Mouse (Mus musculus) stomach, embryonic 14.5 days (tissue): ENCODE measurements around the gene Il1a. TPM values are rescaled to one million over a fixed set of nuclear protein-coding genes. Genes with fewer than 3 reads are reported as not detected.

ENCODE experiments used
- ATAC-seq: fragments of 200-750 bp; cut with Nextera tagmentation; 2 replicates; pipeline ENCODE4 v1.8.0; 2017; ENCODE audit warnings: low read depth, moderate TSS enrichment; ENCODE audit not compliant: insufficient number of reproducible peaks, insufficient read depth, low FRiP score
- H3K27ac ChIP-seq: fragments of 300-500 bp; sonication (generic); 2 replicates; pipeline ENCODE4 v1.5.1; 2014; ENCODE audit warnings: mild to moderate bottlenecking, low read length, moderate library complexity, mixed read lengths
- H3K27me3 ChIP-seq: fragments of 300-500 bp; sonication (generic); 2 replicates; pipeline ENCODE4 v1.6.1; 2014; ENCODE audit warnings: low read length, control low read depth, mixed read lengths; ENCODE audit not compliant: control insufficient read depth, insufficient read depth
- H3K36me3 ChIP-seq: fragments of 300-500 bp; sonication (generic); 2 replicates; pipeline ENCODE4 v1.6.1; 2014; ENCODE audit warnings: mild to moderate bottlenecking, control low read depth, low read length, moderate library complexity, mixed read lengths; ENCODE audit not compliant: control insufficient read depth, insufficient read depth
- H3K4me1 ChIP-seq: fragments of 300-500 bp; sonication (generic); 2 replicates; pipeline ENCODE4 v1.6.1; 2014; ENCODE audit warnings: low read length, control low read depth, mixed read lengths; ENCODE audit not compliant: control insufficient read depth, insufficient read depth
- H3K4me2 ChIP-seq: fragments of 300-500 bp; sonication (generic); replicated peaks from 2 replicates; pipeline ENCODE4 v1.6.1; 2014; ENCODE audit warnings: low read depth, low read length, control low read depth
- H3K4me3 ChIP-seq: fragments of 300-500 bp; sonication (generic); 2 replicates; pipeline ENCODE4 v1.5.1; 2014; ENCODE audit warnings: low read depth, low read length, control low read depth
- H3K9ac ChIP-seq: fragments of 300-500 bp; sonication (generic); replicated peaks from 2 replicates; pipeline ENCODE4 v1.6.1; 2014; ENCODE audit warnings: low read depth, mild to moderate bottlenecking, control low read depth, low read length, moderate library complexity, mixed read lengths
- H3K9me3 ChIP-seq: fragments of 300-500 bp; sonication (generic); 2 replicates; pipeline ENCODE4 v1.6.1; 2016; ENCODE audit warnings: low read depth, low read length, control low read depth; ENCODE audit not compliant: control insufficient read depth
- WGBS: fragments of 180-500 bp; shearing (Covaris S2); extraction: QIAGEN DNeasy Blood & Tissue Kit; methylation state at CpG from one replicate; pipeline ENCODE4 v1.1.7; 2014; 5-methylcytosine and 5-hydroxymethylcytosine counted together
- polyA plus RNA-seq: library from polyadenylated mRNA; unstranded; fragments of >200 nt; fragmentation: Nextera tagmentation; extraction: Ambion mirVana; gene quantifications from 2 replicates; pipeline ENCODE4 v1.2.1, GENCODE M21; 2014

Gene Il1a
- polyA plus RNA-seq, 1 experiment from 2014 or later, result not detected

DNA sequence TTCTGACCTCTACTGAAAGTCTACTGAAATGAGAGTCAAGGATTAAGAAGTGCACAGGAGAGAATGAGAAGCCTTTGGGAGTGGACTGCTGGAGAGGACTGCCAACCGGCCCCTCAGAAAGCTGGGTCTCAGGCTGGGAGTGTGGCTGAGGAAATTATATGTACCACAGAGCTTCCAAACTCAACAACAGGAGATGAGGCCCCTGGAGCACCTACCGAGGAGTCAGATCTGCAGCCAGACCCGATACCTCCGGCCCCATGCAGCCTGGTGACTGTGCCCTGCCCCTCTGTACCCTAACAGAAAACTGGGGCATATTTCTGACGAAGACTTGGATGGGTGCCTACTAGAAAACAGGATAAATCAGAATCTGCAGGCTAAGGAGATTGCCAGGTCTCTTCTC, 35.9 kb downstream of the Il1a start:
- Histone ChIP-seq H3K4me3 (no peak overlapping the region), H3K9ac (no peak overlapping the region), H3K36me3 (peaks cover 62% of the 10 kb centered on the region), H3K27me3 (no peaks in the 10 kb centered on the region), H3K9me3 (no peaks in the 10 kb centered on the region), H3K27ac (no peak overlapping the region), H3K4me2 (no peak overlapping the region), H3K4me1 (no peaks in the 10 kb centered on the region)
- 96% methylated on average over 5 of the region's 5 CpGs for WGBS
- no peak for ATAC-seq

DNA sequence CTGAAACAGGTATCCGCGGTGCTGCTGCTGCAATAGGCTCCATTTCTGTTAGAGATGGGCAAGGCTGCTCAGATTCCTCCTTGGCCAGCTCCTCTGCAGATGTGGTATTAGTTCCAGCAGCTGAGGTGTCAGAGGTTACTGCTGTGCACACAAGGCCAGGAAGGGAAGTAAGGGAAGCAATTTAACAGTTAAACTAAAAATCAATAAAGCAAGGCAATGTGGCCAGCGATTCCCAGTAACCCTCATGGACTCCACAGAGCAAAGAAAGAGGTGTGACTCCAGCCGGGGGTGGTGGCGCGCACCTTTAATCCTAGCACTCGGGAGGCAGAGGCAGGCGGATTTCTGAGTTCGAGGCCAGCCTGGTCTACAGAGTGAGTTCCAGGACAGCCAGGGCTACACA, 39.2 kb downstream of the Il1a start:
- H3K27ac ChIP-seq, result no peak overlapping the region
- no peak overlapping the region for H3K9ac ChIP-seq
- no peak overlapping the region for H3K4me2 ChIP-seq
- no peaks in the 10 kb centered on the region; the same call in 1 of the 2 replicates for H3K9me3 ChIP-seq
- no peak for ATAC-seq
- H3K4me3 ChIP-seq, result no peak overlapping the region
- no peaks in the 10 kb centered on the region for H3K27me3 ChIP-seq
- no peaks in the 10 kb centered on the region for H3K4me1 ChIP-seq
- H3K36me3 ChIP-seq, result peaks cover 56% of the 10 kb centered on the region
- 83% methylated on average over 9 of the region's 9 CpGs for WGBS

DNA sequence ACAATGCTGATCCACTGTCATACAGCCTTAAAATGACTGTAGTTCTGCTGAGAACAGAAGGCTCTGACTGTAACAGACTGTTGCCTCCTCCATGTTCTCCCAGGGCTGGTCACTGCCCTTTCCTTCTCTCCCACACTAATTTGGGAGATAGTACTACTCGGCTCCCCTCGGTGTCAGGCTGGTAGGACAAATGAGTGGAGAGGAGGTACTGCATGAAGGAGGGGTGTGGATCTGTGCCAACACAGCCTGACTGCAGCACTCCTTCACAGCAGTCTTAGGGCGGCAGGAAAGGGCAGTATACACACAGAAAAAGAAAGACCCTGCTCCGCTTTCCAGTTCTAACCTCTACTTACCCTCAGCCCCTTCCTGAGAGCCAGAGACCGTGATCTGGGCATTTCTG, 39.8 kb downstream of the Il1a start:
- Histone ChIP-seq H3K36me3 (peaks cover 51% of the 10 kb centered on the region), H3K4me1 (no peaks in the 10 kb centered on the region), H3K4me2 (no peak overlapping the region), H3K27me3 (no peaks in the 10 kb centered on the region), H3K9me3 (no peaks in the 10 kb centered on the region; the same call in 1 of the 2 replicates), H3K9ac (no peak overlapping the region), H3K4me3 (no peak overlapping the region), H3K27ac (no peak overlapping the region)
- no peak for ATAC-seq
- 80% methylated on average over 5 of the region's 5 CpGs for WGBS

DNA sequence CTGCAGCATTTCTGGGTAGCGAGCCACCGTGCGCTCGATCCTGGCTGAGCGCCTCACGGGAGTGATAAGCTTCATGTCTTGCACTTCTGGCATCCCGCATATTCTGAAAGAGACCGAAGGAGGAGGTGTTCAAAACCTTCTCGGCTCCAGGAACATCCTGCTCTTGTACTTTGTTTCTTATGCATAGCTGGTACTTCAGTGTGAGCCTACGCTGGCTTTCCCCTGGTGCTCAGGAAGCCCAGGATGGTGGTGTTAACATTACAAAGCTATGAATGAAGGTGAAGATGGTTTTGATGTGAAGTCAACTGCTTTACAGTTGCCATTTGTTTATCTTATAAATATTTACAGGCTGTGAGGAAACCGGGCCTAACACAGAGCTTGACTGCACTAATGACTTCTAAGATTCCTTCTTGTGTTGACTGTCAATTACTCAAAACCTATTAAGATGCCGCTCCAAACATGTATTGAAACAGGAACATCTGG, 40.6 kb downstream of the Il1a start:
- Histone ChIP-seq H3K36me3 (peaks cover 46% of the 10 kb centered on the region), H3K9me3 (no peaks in the 10 kb centered on the region; the same call in 1 of the 2 replicates)
- no peak for ATAC-seq

DNA sequence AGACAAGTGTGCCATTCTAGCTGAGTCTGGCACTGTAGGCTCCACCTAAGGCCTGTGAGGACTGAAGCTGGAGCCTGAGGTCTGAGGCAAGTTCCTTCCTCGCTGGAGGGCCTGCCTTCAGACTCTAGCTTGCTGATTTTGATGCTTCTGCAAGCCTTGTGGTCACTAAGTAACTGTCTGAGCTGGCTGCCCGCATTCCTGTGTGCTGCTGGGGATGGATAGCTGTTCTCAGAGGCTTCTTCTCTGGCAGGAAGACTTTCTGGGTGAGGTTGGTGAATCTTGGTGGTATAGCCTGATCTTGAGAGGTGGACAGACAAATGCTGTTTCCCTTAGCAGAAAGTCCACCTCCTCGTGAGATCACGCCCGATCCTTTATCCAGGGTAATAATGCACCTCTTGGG, 42.0 kb downstream of the Il1a start:
- 92% methylated on average over 5 of the region's 5 CpGs for WGBS
- H3K27me3 ChIP-seq, result no peaks in the 10 kb centered on the region
- ATAC-seq, result no peak
- peaks cover 35% of the 10 kb centered on the region for H3K36me3 ChIP-seq
- no peak overlapping the region for H3K27ac ChIP-seq
- H3K4me2 ChIP-seq, result no peak overlapping the region
- H3K9me3 ChIP-seq, result no peaks in the 10 kb centered on the region; the same call in 1 of the 2 replicates
- H3K4me1 ChIP-seq, result no peaks in the 10 kb centered on the region
- H3K4me3 ChIP-seq, result no peak overlapping the region
- H3K9ac ChIP-seq, result no peak overlapping the region

More for the DNA sequence above, 40.6 kb downstream of the Il1a start:
- Histone ChIP-seq H3K4me3 (no peak overlapping the region), H3K27ac (no peak overlapping the region), H3K4me1 (no peaks in the 10 kb centered on the region), H3K4me2 (no peak overlapping the region), H3K9ac (no peak overlapping the region), H3K27me3 (no peaks in the 10 kb centered on the region)
- WGBS, result 94% methylated on average over 12 of the region's 12 CpGs

DNA sequence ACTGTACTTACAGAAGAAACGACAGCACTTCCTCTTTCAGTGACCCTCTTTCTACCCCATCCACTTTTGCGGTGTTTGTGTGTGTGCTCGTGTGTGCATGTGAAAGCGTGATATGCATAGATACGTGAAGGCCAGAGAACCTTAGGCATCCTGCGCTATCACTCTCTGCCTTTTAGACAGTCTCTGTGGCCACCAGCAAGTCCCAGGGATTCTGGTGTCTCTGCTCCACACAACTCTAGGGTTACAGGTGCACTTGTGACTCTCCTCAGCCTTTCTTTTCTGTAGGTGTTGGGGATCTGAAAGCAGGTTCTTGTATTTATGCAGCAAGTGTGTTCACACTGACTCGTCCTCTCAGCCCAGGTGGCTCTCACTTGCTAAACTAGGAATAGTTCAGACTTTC, 44.5 kb downstream of the Il1a start:
- H3K4me1 ChIP-seq, result no peaks in the 10 kb centered on the region
- no peak overlapping the region for H3K27ac ChIP-seq
- no peak overlapping the region for H3K9ac ChIP-seq
- peaks cover 22% of the 10 kb centered on the region for H3K36me3 ChIP-seq
- H3K9me3 ChIP-seq, result no peaks in the 10 kb centered on the region; the same call in 1 of the 2 replicates
- no peak overlapping the region for H3K4me2 ChIP-seq
- WGBS, result 92% methylated on average over 7 of the region's 7 CpGs
- H3K27me3 ChIP-seq, result no peaks in the 10 kb centered on the region
- no peak overlapping the region for H3K4me3 ChIP-seq
- no peak for ATAC-seq

DNA sequence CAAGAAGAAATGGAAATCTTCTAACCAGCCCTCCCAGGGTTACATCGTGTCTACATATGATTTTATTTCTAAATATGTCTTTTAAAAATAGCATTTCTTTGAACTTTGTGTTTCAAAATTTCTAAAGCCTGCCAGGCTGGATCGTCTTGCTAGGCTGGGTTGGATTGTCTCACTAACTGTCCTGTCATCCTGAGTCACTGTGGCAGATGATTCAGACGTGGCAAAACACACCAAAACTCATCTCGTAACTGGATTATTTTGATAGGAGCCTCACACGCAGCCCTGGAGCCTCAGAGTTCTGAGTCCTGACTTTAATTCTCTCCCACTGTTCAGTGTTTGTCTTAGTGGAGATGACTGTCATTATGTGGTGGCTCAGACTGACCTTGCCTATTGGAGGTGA, 46.7 kb downstream of the Il1a start:
- H3K9me3 ChIP-seq, result no peaks in the 10 kb centered on the region; the same call in 1 of the 2 replicates
- H3K4me2 ChIP-seq, result no peak overlapping the region
- 72% methylated on average over 5 of the region's 5 CpGs for WGBS
- ATAC-seq, result no peak
- no peak overlapping the region for H3K9ac ChIP-seq
- H3K4me3 ChIP-seq, result no peak overlapping the region
- H3K4me1 ChIP-seq, result peaks cover 3% of the 10 kb centered on the region; the same call in 1 of the 2 replicates
- no peak overlapping the region for H3K27ac ChIP-seq
- no peaks in the 10 kb centered on the region for H3K27me3 ChIP-seq
- H3K36me3 ChIP-seq, result no peaks in the 10 kb centered on the region

DNA sequence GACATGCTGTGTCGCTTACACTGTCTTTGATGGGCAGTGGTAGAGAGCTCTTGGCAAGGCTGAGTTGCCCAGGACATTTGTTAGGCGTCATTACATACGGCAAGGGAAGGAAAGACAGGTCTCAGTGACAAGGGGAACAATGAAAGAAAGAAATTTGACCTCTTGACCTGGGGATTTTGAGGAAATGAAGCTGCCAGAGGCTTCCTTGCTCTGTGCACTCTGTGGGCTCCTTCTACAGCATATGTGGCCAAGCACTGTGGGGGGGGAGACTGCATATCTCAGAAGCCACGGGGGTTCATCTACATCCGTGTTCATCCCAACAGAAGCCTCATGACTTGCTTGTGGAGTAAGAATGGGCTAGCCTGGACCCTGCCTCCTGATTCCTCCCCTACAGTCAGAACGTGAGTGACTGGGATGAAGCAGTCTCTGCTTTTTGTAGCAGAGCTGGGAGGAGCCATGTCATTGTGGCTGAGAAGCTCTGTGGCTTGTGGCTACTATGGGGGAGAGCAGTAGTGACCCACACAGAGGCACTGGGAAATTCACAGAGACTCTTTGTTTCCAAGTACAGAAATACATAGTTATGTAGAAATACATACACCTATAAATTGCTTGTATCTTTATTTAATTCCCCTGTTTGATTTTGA, 48.5 kb downstream of the Il1a start:
- Histone ChIP-seq H3K36me3 (no peaks in the 10 kb centered on the region), H3K4me2 (no peak overlapping the region), H3K4me1 (peaks cover 3% of the 10 kb centered on the region; the same call in 1 of the 2 replicates), H3K27ac (no peak overlapping the region), H3K9me3 (no peaks in the 10 kb centered on the region; the same call in 1 of the 2 replicates), H3K27me3 (no peaks in the 10 kb centered on the region), H3K4me3 (no peak overlapping the region), H3K9ac (no peak overlapping the region)
- ATAC-seq, result no peak
- 55% methylated on average over 6 of the region's 6 CpGs for WGBS

DNA sequence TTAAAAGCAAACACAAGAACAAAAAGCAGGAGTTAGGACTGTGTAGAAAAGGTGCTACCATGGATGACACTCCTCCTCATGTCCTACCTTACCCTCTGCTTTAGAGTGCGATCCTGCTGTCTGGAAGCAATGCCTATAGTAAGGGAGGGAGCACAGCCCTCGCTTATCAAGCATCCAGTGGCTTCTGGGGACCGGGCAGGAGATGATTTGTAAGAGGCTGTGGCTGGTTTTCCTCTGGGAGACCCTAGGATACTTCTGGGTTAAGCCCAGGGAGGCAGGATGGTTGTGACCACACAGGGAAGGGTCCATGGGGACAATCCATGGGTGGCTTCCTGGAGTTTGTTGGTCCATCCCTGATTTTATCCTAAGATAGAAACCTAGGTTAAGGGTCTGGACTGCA, 49.1 kb downstream of the Il1a start:
- Histone ChIP-seq H3K27me3 (no peaks in the 10 kb centered on the region), H3K4me1 (peaks cover 3% of the 10 kb centered on the region; the same call in 1 of the 2 replicates), H3K9ac (no peak overlapping the region), H3K4me3 (no peak overlapping the region), H3K27ac (no peak overlapping the region), H3K4me2 (no peak overlapping the region), H3K36me3 (no peaks in the 10 kb centered on the region), H3K9me3 (no peaks in the 10 kb centered on the region)
- 56% methylated on average over 3 of the region's 3 CpGs for WGBS
- no peak for ATAC-seq
